Mouse (Mus musculus): Measurements from ENCODE around the gene Mysm1. TPM values are rescaled to one million over a fixed set of nuclear protein-coding genes. Genes with fewer than 3 reads are reported as not detected.

The Mysm1 gene
- polyA plus RNA-seq, 1 experiment from 2014 or later = 30.2 TPM

DNA sequence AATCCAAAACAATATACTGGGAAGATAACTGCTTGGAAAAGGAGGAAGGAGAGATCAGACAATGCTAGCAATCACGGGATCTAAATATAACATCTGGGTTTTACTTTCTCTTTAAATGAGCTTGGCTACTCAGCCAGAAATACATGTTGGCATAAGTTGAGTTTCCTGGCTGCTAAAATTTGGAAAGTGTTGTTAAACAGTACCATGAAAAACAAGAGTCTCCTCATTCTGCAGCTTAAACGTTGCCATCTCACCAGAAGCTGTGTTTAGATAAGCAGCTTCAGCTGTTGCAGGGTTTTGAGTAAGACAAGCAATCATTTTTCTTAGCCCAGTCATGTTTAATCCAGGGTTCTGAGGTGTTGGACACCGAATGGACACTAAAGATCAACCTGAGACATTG is 77.1 kb downstream of the Mysm1 start:
- 35% methylated on average over 3 of the region's 3 CpGs for WGBS
- Histone ChIP-seq H3K4me3 (no peak overlapping the region), H3K27me3 (no peaks in the 10 kb centered on the region), H3K9ac (no peak overlapping the region), H3K9me3 (no peaks in the 10 kb centered on the region), H3K4me1 (no peaks in the 10 kb centered on the region), H3K27ac (no peak overlapping the region), H3K4me2 (no peak overlapping the region), H3K36me3 (no peaks in the 10 kb centered on the region)
- no peak for ATAC-seq (ENCODE audit: borderline replicate concordance, extremely low read depth, low FRiP score, low TSS enrichment)

DNA sequence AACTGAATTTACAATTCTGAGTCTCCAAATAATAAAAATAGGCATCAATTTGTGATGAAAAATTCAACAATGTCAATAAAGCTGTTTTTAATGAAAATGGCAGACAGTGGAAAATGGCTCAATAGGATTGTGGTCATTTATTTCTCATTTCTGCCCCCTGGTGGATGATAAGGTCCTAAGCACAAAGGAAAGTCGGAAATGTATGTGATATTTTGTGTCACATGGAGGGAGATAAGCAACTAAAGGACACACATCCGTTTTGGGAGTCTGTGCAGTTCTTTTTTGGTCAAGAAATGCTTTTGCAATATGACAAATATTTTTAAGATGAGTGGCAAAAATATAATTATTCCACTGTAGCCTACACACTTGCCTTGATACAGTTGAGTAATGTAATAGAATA is 78.2 kb downstream of the Mysm1 start:
- no peak for ATAC-seq (ENCODE audit: borderline replicate concordance, extremely low read depth, low FRiP score, low TSS enrichment)
- Histone ChIP-seq H3K4me3 (no peak overlapping the region), H3K36me3 (no peaks in the 10 kb centered on the region), H3K4me1 (no peaks in the 10 kb centered on the region), H3K4me2 (no peak overlapping the region), H3K27ac (no peak overlapping the region), H3K9ac (no peak overlapping the region), H3K27me3 (no peaks in the 10 kb centered on the region), H3K9me3 (no peaks in the 10 kb centered on the region)
- 17% methylated on average over 2 of the region's 2 CpGs for WGBS

Other genes with a start within 250 kb of the Mysm1 start
- gene Tek, start 239.8 kb downstream of the Mysm1 start, polyA plus RNA-seq (2015; fragmentation: Nextera tagmentation; extraction: Ambion mirVana) = 37.4 and 41.8 TPM in 2 replicates
- gene Eqtn, start 50.3 kb downstream of the Mysm1 start, polyA plus RNA-seq (2015; fragmentation: Nextera tagmentation; extraction: Ambion mirVana) = not detected in 2 replicates
- 123 and 124 TPM in 2 replicates for gene Jun, start 73.1 kb upstream of the Mysm1 start, polyA plus RNA-seq (2015; fragmentation: Nextera tagmentation; extraction: Ambion mirVana)